Comparison of ENCODE assay signal across 19 mouse cellular contexts in the genomic region with DNA sequence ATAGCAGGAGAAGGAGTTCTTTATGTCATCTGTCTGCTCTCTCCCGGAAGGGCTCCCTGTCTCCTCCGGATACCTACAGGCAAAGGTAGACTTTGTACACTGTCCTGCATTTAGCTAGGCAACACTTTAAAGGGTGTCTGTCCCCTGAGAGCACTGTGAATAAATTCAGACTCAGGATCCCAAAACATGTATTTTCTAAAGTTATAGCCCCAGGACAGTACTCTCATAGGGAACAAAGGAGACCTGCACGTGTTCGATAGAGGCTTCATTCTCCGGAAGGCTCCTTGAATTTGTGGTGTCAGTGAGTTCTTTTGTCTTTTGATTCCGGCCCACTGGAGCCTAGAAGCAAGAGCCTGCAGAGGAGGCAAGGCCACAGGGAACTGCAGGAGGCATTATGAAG.
DNase-seq lines count a peak whose midpoint lies in the region; ATAC-seq lines count a peak whose summit lies in the region.
"Had no signal": no experiment of that assay in that cellular context is flagged by ENCODE, and none has a peak within 500 bp of the region (broad histone marks: within the 10 kb centered on the region; RNA-seq: fewer than 3 reads in every experiment).

No protein-coding gene starts in this region.

- H3K36me3 ChIP-seq in heart, embryonic 11.5 days (ENCODE audit: control insufficient read depth, insufficient read depth, low read length) = no peaks in the 10 kb centered on the region
- H3K36me3 ChIP-seq in hindbrain, embryonic 12.5 days = no peaks in the 10 kb centered on the region
- no peaks in the 10 kb centered on the region for H3K36me3 ChIP-seq in midbrain, embryonic 13.5 days
- no peaks in the 10 kb centered on the region for H3K36me3 ChIP-seq in neural tube, embryonic 15.5 days
- H3K36me3 ChIP-seq: embryonic facial prominence, embryonic 15.5 days; intestine, embryonic 15.5 days; kidney, embryonic 15.5 days; limb, embryonic 10.5 days; liver, embryonic 12.5 days had no signal

- H3K9ac ChIP-seq in heart, embryonic 11.5 days (ENCODE audit: low read depth, low read length) = no peak overlapping the region
- no peak overlapping the region for H3K9ac ChIP-seq in hindbrain, embryonic 12.5 days
- no peak overlapping the region for H3K9ac ChIP-seq in midbrain, embryonic 13.5 days (replicated peaks)
- H3K9ac ChIP-seq in neural tube, embryonic 15.5 days (replicated peaks) = no peak overlapping the region
- H3K9ac ChIP-seq: embryonic facial prominence, embryonic 15.5 days; intestine, embryonic 15.5 days; kidney, embryonic 15.5 days; liver, embryonic 12.5 days; lung, embryonic 14.5 days had no signal

- no peak overlapping the region for H3K4me2 ChIP-seq in heart, embryonic 11.5 days
- no peak overlapping the region for H3K4me2 ChIP-seq in hindbrain, embryonic 12.5 days (replicated peaks)
- H3K4me2 ChIP-seq in midbrain, embryonic 13.5 days (replicated peaks) = no peak overlapping the region
- H3K4me2 ChIP-seq in neural tube, embryonic 15.5 days = no peak overlapping the region
- H3K4me2 ChIP-seq: embryonic facial prominence, embryonic 15.5 days; intestine, embryonic 15.5 days; kidney, embryonic 15.5 days; liver, embryonic 12.5 days; lung, embryonic 14.5 days had no signal

- 0 out of 2 replicates have a peak overlapping the region, but pooled peaks have one; percentile 15 for H3K27ac ChIP-seq in heart, embryonic 11.5 days (ENCODE audit: low read depth, low read length)
- peak overlapping the region; percentile 55 for H3K27ac ChIP-seq in hindbrain, embryonic 12.5 days
- peak overlapping the region; percentile 79 for H3K27ac ChIP-seq in midbrain, embryonic 13.5 days
- H3K27ac ChIP-seq in neural tube, embryonic 15.5 days (replicated peaks) = peak overlapping the region; percentile 48
- H3K27ac ChIP-seq: embryonic facial prominence, embryonic 15.5 days; intestine, embryonic 15.5 days; kidney, embryonic 15.5 days; limb, embryonic 10.5 days; liver, embryonic 12.5 days had no signal

- no peak overlapping the region for H3K4me3 ChIP-seq in heart, embryonic 11.5 days (ENCODE audit: low read depth, low read length)
- H3K4me3 ChIP-seq in hindbrain, embryonic 12.5 days = no peak overlapping the region
- H3K4me3 ChIP-seq in midbrain, embryonic 13.5 days (replicated peaks) = no peak overlapping the region
- no peak overlapping the region for H3K4me3 ChIP-seq in neural tube, embryonic 15.5 days (replicated peaks)
- H3K4me3 ChIP-seq: embryonic facial prominence, embryonic 15.5 days; intestine, embryonic 15.5 days; kidney, embryonic 15.5 days; limb, embryonic 10.5 days; liver, embryonic 12.5 days had no signal

- H3K27me3 ChIP-seq in heart, embryonic 11.5 days (ENCODE audit: control insufficient read depth, insufficient read depth, low read length) = no peaks in the 10 kb centered on the region
- H3K27me3 ChIP-seq in hindbrain, embryonic 12.5 days = no peaks in the 10 kb centered on the region
- no peaks in the 10 kb centered on the region for H3K27me3 ChIP-seq in midbrain, embryonic 13.5 days
- no peaks in the 10 kb centered on the region for H3K27me3 ChIP-seq in neural tube, embryonic 15.5 days (replicated peaks)
- H3K27me3 ChIP-seq: embryonic facial prominence, embryonic 15.5 days; intestine, embryonic 15.5 days; kidney, embryonic 15.5 days; liver, embryonic 12.5 days had no signal

- H3K4me1 ChIP-seq in heart, embryonic 11.5 days (ENCODE audit: control insufficient read depth, insufficient read depth, low read length) = 0 out of 2 replicates have a peak, but pooled peaks cover 2% of the 10 kb centered on the region
- H3K4me1 ChIP-seq in hindbrain, embryonic 12.5 days = peaks cover 14% of the 10 kb centered on the region
- peaks cover 18% of the 10 kb centered on the region for H3K4me1 ChIP-seq in midbrain, embryonic 13.5 days (replicated peaks)
- peaks cover 10% of the 10 kb centered on the region for H3K4me1 ChIP-seq in neural tube, embryonic 15.5 days
- H3K4me1 ChIP-seq: embryonic facial prominence, embryonic 15.5 days; intestine, embryonic 15.5 days; kidney, embryonic 15.5 days; limb, embryonic 10.5 days; liver, embryonic 12.5 days had no signal

- no peak for ATAC-seq in heart, embryonic 11.5 days (replicated peaks; ENCODE audit: insufficient number of reproducible peaks, low FRiP score, low TSS enrichment)
- no peak for ATAC-seq in hindbrain, embryonic 12.5 days (ENCODE audit: low FRiP score)
- no peak for ATAC-seq in midbrain, embryonic 13.5 days
- no peak for ATAC-seq in neural tube, embryonic 15.5 days (ENCODE audit: low FRiP score)
- ATAC-seq: intestine, embryonic 15.5 days; liver, embryonic 12.5 days had no signal

- H3K9me3 ChIP-seq in heart, embryonic 11.5 days (replicated peaks; ENCODE audit: control insufficient read depth, low read length) = no peaks in the 10 kb centered on the region
- no peaks in the 10 kb centered on the region for H3K9me3 ChIP-seq in hindbrain, embryonic 12.5 days (replicated peaks)
- no peaks in the 10 kb centered on the region for H3K9me3 ChIP-seq in midbrain, embryonic 13.5 days
- no peaks in the 10 kb centered on the region for H3K9me3 ChIP-seq in neural tube, embryonic 15.5 days (replicated peaks)
- H3K9me3 ChIP-seq: embryonic facial prominence, embryonic 15.5 days; intestine, embryonic 15.5 days; kidney, embryonic 15.5 days; limb, embryonic 10.5 days; liver, embryonic 12.5 days had no signal

- no peak for DNase-seq in heart, postnatal 4 days
- no peak for DNase-seq in thymus, postnatal 4 days
- no peak for DNase-seq in left cerebral cortex, adult 18-20 months (ENCODE audit: low spot score in 2 of 2)
- DNase-seq: cerebellum, adult 9-11 months; embryo, embryonic 11 days; gastrocnemius, postnatal 10 days; heart, adult 18-20 months; lung, postnatal 4 days; thymus, adult 18-20 months had no signal

- WGBS in heart, embryonic 11.5 days (ENCODE audit: insufficient replicate concordance) = 83% methylated on average over 6 of the region's 6 CpGs
- 45% methylated on average over 6 of the region's 6 CpGs for whole genome bisulfite sequencing in hindbrain, embryonic 12.5 days
- WGBS in midbrain, embryonic 13.5 days = 44% methylated on average over 6 of the region's 6 CpGs
- WGBS in neural tube, embryonic 15.5 days = 37% methylated on average over 6 of the region's 6 CpGs

Comparison
In these comparisons a context has a peak if more than half of its experiments do, and no peak if none do; other contexts are left out.
1. H3K27ac ChIP-seq: peak in every context shown above with its lines; median percentile 79 in midbrain, embryonic 13.5 days; 55 in hindbrain, embryonic 12.5 days; 48 in neural tube, embryonic 15.5 days; 15 in heart, embryonic 11.5 days.